Mouse (Mus musculus) spleen, postnatal 36 days (tissue): ENCODE results near the gene AI837181.
A peak's percentile ranks its signal among the peaks of the same experiment; 100 is the strongest.

ENCODE experiments used
- DNase-seq, 2 experiments: peaks; one replicate each; pipeline ENCODE4 v3.0.0; 2022; ENCODE audit warnings: low spot score in 2 of 2, mixed read lengths in 1 of 2

The AI837181 gene

DNA sequence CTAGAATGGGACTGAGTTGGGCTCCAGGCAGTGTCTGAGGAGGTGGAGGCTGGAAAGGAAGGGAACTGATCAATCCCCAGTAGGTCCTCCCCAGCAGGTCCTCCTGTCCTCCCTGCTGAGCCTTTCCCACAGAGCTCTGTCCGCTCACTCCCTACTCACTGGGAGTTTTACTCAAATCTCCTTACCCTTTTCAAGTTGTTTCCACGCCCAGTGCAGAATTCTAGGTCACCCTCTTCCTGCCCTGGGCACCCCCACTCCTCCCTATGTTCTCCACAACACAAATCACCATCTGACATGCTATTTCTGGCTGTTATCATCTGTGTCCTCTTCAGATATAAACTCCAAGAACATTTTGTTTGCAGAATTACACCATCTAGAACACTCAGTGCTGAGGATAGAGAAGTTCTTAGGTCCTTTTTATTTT lies 10.4 kb upstream of the AI837181 start:
- DNase-seq, result no peak

DNA sequence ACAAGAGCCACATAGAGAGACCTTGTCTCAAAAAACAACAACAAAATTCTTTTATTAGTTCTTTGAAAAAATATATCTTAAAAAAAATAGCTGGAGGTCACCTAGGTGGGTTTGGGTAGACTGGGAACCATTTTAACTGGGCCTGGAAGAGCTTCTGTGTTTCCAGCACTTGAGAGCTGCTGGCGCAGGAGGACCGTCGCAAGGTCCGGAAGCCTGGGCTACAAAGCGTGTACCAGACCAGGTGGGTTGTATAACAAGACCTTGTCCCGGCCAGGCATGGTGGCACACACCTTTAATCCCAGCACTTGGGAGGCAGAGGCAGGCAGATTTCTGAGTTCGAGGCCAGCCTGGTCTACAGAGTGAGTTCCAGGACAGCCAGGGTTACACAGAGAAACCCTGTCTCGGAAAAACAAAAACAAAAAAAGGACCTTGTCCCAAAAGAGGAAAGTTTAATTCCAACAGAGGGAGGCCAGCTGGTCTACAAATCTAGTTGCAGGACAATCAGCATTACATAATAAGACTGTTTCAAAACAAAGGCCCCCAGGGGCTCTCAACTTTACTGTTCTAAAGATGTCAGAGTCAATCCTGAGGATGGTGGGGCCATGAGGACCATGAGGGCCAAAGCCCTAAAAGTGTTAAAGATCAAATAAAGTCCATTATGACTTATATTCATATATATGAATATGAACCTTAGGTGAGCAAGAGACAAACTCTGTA lies 6.0 kb upstream of the AI837181 start:
- no peak for DNase-seq

DNA sequence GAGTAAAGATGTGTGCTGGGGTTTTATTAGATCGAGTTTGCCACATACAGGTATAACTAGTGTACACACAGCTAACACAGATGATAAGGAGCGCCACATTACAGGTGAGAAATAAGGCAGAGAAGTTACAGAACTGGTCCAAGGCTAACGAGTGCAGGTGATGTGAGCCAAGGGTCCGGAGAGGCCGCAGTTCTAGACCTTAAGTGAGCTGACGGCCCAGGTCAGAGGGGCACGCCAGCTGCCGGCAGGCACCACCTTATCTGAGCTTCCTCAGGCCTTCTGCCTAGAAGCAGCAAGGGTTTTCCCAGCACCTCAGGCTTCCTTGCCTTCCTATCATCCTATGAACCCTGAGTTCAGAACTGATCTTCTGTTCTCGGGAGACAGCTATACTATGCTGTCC lies 5.3 kb upstream of the AI837181 start:
- DNase-seq, result no peak

DNA sequence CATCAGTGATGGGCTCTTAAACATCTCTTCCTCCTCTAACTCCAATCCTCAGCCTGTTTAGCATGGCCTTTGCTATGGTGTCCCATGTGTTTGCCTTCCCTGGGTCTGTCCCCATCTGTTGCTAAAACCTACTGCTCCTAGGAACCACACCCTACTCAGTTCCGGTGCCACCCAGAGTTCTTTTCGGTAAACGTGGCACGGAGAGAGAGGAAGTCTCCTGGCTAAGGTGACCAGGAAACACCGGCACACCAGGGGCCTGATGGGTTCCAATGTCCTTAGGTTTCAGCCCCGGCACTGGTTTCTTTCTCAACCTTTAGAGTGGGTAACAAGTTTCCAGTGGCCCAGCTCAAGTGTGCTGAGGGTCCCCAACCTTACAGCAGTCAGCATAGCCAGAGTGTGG lies 4.4 kb upstream of the AI837181 start:
- no peak for DNase-seq

DNA sequence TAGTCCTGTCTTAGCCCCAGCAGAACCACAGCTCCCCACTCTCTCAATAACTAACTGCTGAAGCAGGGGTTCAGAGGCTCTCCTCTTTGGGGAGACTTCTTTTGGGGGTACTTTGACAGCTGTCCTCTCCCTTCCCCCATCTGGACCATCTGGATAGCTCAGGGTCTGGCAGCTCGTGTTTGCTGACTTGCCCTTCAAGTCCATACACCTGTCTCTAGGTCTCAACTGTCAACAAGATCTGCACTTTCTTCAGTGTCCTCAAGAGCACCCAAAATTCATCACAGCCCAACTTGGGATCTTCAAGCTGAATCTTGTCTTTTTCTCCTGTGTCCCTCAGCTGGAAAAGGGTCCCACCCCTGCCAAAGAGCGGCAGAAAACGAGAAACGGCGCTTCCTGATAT lies 3.2 kb upstream of the AI837181 start:
- DNase-seq, result no peak

DNA sequence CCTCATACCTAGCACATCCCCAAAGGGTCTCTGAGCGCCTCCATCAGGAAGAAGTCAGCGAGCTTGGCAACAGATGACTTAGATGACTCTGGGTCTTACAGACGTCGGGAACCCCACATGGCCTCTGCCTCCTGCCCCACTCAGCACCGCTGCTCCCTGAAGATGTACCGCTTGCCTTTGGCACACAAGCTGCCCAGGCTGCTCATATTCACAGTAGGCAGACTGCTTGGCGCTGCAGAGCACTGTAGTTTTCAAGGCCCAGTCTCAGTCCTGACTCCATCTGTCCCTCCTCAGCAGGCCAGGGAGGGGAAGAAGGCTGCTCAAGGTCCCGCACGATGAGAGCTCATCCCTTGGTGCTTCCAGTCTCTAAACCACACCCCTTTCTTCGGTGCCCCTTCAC lies 2.7 kb upstream of the AI837181 start:
- no peak for DNase-seq

DNA sequence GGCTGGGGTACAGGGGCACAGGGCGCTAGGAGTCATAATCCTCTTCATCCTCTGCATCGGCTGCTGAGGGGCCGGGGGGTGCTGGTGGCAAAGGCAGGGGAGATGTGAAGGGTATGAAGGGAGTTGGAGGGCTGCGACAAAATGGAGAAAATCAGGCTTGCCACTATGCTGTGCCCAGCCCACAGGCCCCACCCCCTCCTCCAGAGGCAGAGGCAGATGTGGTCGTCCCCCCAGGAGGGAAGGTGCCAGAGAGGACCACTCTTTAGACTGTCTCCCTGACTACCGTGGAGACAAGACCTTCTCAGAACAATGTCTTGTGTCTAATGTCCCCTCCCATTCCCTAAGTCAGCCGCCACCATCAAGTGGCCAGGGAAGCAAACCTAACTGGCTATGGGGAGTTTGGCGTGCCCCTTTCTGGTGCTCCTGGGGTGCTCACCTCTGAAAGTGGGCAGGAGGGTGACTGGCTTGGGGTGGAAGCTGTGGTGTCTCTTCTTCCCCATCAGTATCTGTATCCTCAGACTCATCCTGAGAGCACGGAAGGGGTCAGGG lies 2.0 kb upstream of the AI837181 start:
- no peak for DNase-seq

DNA sequence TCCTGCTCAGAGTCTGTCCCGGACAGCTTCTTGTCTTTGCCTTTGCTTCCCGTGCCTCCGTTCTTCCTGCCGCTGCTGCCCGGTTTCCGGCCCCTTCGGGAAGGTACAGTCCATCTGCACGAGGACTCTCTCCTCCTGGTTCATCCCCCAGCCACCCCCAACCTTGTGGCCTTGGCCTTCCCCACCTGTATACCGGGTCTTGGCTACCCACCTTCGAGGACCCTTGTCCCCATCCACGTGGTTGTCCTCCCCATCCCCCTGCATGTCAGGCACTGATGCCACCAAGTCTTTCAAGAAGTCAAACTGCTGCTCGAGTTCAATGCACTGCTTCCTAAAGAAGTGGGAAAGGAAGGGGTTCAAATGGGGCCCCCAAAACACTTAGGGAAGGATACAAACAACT lies 1.4 kb upstream of the AI837181 start:
- no peak for DNase-seq

DNA sequence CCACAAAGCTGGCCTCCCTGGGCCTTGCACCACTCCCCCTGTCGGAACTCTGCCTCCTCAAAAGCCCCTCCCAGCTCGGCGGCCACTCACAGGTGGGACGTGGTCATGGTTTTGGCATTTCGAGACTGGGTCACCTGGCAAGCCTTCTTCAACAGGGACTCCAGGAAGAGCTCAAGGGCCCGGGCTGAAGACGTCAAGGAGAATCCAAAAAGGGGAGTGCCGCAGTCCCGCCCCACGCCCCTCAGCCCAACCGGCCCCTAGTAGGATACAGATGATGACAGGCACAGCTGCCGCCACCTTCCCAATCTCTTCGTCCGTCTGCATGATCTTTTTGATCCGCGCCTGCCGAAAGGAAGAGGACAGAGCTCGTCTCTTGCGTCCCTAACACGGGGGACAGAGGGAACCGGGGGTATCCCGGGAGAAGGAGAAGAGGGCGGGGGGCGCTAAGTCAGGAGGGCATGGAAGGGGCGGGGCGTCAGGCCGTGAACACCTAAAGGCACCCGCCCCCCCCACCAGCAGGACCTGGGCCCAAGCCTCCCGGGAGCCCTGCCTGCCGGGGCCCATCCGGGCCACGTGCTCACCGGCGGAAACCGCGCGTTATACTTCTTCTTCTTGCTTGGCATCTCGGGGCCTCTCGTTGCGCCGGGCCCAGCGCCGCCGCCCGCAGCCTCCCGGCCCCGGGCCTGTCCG lies 707 bp upstream of the AI837181 start:
- peak; percentile 74 to 75 for DNase-seq

DNA sequence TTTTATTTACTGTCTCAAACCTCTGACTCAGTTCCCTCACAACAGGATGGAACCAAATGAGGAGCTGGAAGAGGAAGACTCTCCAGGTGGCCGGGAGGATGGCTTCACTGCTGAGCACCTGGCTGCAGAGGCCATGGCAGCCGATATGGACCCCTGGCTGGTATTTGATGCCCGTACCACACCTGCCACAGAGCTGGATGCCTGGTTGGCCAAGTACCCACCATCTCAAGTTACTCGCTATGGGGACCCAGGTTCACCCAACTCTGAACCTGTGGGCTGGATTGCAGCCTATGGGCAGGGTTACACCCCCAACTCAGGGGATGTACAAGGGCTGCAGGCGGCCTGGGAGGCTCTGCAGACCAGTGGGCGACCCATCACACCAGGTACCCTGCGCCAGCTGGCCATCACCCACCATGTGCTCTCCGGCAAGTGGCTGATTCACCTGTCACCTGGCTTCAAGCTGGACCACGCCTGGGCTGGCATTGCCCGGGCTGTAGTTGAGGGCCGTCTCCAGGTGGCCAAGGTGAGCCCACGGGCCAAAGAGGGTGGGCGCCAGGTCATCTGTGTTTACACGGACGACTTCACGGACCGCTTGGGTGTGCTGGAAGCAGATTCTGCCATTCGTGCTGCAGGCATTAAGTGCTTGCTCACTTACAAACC lies 1.1 kb downstream of the AI837181 start:
- DNase-seq, result no peak

DNA sequence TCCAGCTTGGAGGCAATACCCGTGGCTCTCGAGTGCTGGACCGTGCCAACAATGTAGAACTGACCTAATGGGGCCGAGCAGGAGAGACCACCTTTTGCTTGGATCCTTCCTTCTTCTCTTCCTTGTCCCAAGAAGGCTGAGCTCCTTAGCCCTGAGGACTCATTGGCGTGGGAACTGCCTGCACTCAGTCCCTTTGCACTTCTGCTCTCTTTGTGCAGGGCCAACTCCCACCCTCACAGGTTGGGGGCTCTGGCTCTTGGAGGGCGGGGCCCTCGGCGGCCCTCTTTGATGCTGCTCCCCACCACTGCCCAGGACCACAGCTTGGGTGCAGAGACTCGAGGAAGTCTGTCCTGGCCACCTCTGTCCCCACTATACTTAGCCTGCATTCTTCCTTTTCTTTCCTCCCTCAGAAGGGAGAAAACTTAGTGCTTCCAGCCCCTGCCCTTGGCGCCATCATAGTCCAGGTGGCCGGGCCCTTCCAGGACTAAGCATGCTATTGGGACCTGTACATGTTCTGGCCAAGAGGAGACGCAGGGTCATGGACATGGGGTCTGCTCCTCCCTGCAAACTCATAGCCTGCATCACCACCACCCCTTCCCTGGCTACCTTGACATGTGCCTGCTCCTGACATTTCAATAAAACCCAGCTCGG lies 1.8 kb downstream of the AI837181 start:
- DNase-seq, result no peak

DNA sequence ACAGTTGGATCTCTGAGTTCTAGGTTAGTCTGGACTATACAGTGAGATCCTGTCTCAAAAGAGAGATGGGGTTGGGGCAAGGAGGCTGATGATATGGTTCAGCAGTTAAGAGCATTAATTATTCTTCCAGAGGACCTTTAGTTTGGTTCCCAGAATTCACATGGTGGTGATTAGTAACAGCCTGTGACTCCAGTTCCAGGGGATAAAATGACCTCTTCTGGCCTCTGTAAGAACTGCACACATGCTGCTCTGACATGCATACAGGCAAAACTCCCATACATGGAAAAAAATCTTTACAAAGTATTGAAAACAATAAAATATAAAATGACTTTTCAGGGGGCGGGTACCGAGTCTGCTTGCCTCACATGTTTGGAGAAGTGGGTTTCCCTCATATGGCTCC lies 3.1 kb downstream of the AI837181 start:
- peak; percentile 45 to 48 for DNase-seq

DNA sequence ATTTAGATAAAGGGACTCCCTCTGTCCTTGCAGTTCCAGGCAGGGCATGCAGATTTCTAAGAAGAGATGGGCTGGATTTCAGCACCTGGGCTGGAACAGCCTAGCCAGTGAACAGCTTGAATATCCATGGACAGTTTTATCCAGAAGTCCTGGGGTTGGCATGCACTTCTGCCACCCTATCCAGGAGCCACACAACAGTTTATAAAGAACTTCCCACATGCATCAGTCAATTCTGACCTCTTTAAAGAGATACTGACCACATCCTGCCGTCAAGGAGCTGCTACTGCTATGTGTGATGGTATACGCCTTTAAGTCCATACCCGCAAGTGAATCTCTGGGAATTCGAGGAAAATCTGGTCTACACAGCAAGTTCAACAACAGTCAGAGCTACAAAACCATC lies 4.3 kb downstream of the AI837181 start:
- no peak for DNase-seq

DNA sequence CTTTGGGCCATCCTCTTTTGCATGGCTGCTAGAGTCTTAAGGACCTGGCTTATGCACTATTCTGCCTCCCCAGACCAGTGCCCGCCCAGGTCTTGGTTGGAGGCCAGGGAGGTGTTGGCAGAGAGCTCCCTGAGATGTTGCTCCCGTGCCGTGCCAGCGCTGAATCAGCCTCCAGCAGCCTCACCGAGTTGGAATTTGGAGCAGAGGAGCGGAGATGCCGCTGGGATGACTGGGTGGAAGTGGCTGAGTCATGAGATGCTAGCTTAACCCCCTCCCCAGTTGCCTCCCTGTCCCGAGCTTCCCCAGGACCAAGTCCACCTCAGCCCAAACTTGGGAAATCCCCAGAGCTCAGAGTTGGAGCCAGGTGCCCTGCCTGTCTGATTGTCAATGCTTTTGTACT lies 4.9 kb downstream of the AI837181 start:
- DNase-seq, result no peak

DNA sequence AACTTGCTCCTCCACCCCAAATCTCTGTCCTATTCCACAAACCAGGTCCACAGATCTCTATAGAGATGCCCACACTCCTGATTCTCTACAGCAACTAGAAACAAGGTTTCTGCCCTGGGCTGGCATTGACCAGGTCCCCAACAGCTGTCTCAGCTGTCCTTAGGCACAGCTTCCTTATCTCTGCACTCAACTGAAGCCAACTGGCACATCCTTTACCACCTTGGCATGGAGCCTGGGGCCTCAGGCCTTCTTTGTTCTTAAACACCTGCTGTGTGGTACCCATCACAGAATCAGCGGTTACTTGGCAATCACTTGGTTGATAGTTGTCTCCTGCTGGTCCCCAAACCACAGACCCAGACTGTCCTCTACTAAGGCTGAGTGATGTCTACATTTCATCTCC lies 5.5 kb downstream of the AI837181 start:
- DNase-seq, result no peak

DNA sequence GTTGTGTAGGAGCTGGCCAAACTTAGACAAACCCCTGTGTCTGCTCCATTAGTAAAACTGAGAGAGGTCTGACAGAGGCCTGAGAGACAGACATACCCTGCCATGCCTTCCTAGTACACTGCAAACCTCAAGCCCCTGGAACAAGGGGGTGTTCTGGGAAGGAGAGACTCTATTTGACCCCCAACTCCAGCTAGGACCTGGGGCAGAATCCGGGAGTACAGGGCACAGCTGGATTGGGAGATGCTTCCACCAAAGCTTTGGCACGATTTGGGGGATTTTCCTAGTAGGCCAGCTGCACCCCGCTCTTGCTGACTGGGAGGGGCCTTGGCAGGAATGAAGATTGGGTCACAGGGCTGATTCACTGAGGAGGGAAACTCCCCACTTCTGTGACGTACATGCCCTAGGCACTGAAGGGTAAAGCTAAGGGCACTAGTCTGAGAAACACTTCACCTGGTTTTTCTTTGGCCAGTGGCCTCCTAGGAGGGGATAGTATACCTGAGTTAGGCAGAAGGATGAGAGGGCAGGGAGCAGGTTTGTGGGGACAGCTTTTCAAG lies 7.0 kb downstream of the AI837181 start:
- DNase-seq, result no peak

DNA sequence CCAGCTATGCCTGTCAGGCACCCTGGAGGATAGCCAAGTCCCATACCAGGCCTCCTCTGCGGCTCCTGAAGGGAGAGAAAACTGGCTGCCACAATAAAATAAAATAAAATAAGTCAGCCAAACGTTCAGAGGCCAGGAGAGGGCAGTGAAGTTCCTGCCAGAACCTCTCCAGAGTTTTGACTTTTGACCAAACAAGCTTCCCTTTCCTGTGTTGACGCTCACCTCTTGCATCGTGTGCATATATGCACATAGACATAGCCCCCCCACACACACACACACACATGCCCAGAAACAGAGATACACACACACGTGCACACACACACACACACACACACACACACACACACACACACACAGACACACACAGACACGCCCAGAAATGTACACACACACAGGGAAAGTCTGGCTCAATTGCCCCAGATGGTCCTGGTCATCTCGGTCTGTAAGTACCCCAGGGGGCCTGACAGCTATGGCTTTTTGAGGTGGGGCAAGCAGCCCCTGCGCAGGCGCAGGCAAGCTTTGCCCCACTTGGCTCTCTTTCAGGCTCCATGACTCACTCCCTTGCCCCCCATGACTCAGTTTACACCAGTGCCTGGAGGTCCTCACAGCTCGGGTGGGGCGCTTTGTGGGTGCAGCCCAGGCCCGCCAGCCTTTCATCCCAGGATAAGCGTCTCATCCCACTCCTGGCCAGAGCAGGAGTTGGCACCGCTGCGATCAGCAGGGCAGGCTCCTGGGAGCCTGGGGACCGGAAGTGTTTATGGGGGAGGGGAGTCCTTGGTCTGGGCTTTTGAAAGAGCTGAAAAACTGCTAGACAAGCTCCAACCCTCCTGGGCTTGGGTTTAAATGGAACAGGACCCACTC lies 8.3 kb downstream of the AI837181 start:
- DNase-seq, result peak; percentile 51 to 60

DNA sequence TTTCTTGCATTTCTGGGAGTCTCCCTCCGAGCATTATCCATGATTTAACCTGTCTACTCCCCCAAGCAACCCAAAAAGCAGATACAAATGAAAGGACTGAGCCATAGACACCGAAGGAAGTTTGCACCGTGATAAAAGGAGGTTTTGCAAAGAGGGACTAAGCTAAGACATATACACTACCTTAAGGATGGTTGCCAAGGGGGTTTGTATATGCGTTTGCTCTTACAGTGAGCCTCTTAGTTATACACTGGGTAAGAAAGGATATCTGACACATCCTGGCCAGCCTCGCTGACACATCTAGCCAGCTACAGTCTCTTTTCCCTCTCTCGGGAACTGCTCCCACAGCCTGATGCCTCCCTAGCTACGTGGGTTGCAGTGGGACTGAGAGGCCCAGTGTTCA lies 9.0 kb downstream of the AI837181 start:
- DNase-seq, result no peak

DNA sequence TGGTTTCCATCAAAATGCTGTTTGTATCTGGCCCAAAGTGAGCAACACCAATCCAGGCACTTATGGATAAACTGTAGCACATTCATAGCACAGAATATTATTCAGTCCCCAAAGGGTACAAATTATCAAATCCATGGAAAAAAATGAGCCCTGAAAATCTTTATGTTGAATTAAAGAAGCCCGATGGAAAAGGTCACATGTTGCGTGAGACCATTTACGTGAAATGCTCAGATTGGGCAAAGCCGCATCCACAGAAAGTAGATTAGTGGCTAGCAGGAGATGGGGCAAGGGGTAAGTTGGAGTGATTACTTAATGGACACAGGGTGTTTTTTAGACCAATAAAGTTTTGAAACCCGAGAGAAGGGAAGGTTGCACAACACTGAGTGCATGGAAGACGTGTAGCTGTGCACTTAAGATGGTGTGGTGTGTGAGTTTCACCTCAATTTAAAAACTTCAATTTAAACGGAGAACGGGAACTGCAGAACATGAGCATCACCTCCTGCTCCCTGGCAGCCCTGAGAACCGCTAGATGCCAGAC lies 19.5 kb downstream of the AI837181 start:
- DNase-seq, result no peak

DNA sequence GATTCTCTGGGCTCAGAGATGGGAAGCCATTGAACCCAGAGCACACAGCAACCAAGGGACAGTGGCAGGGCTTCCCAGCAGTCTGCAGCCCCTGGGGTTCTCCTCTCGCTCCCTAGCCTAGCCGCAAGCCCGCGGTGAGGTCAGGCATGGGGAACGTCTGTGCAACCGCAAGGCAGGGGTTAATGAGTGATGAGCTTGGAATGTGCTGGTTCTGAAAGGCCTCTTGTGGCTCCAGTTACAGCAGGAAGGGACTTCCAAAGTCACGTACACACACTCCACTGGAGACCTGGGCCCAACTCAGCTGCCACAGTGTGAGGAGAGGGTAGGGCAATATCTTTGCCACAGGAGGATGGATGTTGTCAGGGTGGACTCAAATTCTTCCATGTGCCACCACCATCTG lies 20.0 kb downstream of the AI837181 start:
- no peak for DNase-seq

DNA sequence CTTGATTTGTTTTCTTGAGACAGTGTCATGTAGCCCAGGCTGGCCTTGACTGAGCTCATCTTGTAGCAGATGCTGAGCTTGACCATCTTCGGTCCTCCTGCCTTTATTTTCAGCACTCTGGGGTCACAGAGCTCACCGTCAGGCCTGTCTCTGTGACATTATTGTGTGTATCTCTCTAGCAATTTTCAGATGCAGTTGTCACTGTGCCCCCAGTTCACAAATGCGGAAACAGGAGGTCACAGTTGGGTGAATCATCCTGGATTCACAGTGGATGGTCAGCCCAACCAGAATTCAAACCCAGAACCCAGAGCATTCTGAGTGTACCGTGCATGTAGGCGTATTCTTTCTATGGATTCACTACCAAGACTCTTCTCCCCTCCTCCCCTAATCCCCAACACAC lies 20.8 kb downstream of the AI837181 start:
- no peak for DNase-seq
